Mouse (Mus musculus) ES-E14 (cell line): ENCODE results near the gene Cmtr2. TPM values are rescaled to one million over a fixed set of nuclear protein-coding genes. Genes with fewer than 3 reads are reported as not detected.

Experiments used
- DNase-seq: peaks from one replicate; pipeline ENCODE4 v3.0.0-alpha.2; 2013; ENCODE audit warnings: low read depth, low spot score
- H3K27ac ChIP-seq: 2 replicates; pipeline ENCODE4 v1.5.1; 2012; ENCODE audit warnings: low read depth, mild to moderate bottlenecking, low read length, moderate library complexity, mixed read lengths; ENCODE audit not compliant: poor library complexity, insufficient read depth, severe bottlenecking
- H3K36me3 ChIP-seq: 2 replicates; pipeline ENCODE4 v1.6.1; 2012; ENCODE audit warnings: mild to moderate bottlenecking, low read length, moderate library complexity, mixed read lengths; ENCODE audit not compliant: control insufficient read depth, poor library complexity, insufficient read depth, severe bottlenecking
- H3K4me1 ChIP-seq, 2 experiments: fragments of 150-350 bp in 1 of 2; sonication (generic) in 1 of 2; 2 replicates each; pipeline ENCODE4 v1.6.1; 2012; ENCODE audit warnings: low read length in 2 of 2, mild to moderate bottlenecking in 1 of 2, mixed read lengths in 1 of 2; ENCODE audit not compliant: control insufficient read depth in 2 of 2, insufficient read depth in 2 of 2, poor library complexity in 1 of 2
- H3K4me3 ChIP-seq, 2 experiments: fragments of 150-350 bp in 1 of 2; sonication (generic) in 1 of 2; 2 replicates each; pipeline ENCODE4 v1.5.1; 2012; ENCODE audit warnings: low read length in 2 of 2, low read depth in 1 of 2, mild to moderate bottlenecking in 1 of 2, mixed read lengths in 1 of 2; ENCODE audit not compliant: insufficient read depth in 1 of 2, poor library complexity in 1 of 2, severe bottlenecking in 1 of 2
- H3K9ac ChIP-seq: 2 replicates; pipeline ENCODE4 v1.6.1; 2012; ENCODE audit warnings: low read depth, mild to moderate bottlenecking, low read length, mixed read lengths; ENCODE audit not compliant: poor library complexity, insufficient read depth, severe bottlenecking
- H3K9me3 ChIP-seq: fragments of 150-350 bp; sonication (generic); 2 replicates; pipeline ENCODE4 v1.6.1; 2012; ENCODE audit warnings: low read depth, mild to moderate bottlenecking, low read length; ENCODE audit not compliant: control insufficient read depth, insufficient read depth
- CHD2 ChIP-seq: IDR thresholded peaks from 2 replicates; pipeline ENCODE4 v1.6.1; 2014; ENCODE audit warnings: mild to moderate bottlenecking, low read depth, low read length, inconsistent platforms
- HCFC1 ChIP-seq: IDR thresholded peaks from 2 replicates; pipeline ENCODE4 v1.6.1; 2012; ENCODE audit warnings: low read length, inconsistent platforms, borderline replicate concordance; ENCODE audit not compliant: insufficient read depth
- MAFK ChIP-seq: IDR thresholded peaks from 2 replicates; pipeline ENCODE4 v1.6.1; 2014; ENCODE audit warnings: mild to moderate bottlenecking, low read depth, low read length, inconsistent platforms; ENCODE audit not compliant: insufficient read depth
- ZC3H11A ChIP-seq: IDR thresholded peaks from 2 replicates; pipeline ENCODE4 v1.6.1; 2012; ENCODE audit warnings: low read depth, mild to moderate bottlenecking, inconsistent platforms, low read length, borderline replicate concordance
- ZNF384 ChIP-seq: IDR thresholded peaks from 2 replicates; pipeline ENCODE4 v1.6.1; 2012; ENCODE audit warnings: low read depth, low read length, inconsistent platforms
- in situ Hi-C, 2 experiments: fragments of 600-800 bp; cut with MboI; formaldehyde crosslinking; loops; one replicate each; pipeline ENCODE4 v1.15.1; 2025; ENCODE audit warnings: low sequenced_read_pairs in 2 of 2, inconsistent platforms in 1 of 2; ENCODE audit not compliant: unreplicated experiment in 2 of 2
- total RNA-seq: library from RNA; depleted of rRNA; stranded (reverse); fragments of 300-350 nt; gene quantifications from 2 replicates; pipeline ENCODE4 v1.2.3, GENCODE M21; 2012

The Cmtr2 gene
- total RNA-seq, 1 experiment: 6.5 TPM

DNA sequence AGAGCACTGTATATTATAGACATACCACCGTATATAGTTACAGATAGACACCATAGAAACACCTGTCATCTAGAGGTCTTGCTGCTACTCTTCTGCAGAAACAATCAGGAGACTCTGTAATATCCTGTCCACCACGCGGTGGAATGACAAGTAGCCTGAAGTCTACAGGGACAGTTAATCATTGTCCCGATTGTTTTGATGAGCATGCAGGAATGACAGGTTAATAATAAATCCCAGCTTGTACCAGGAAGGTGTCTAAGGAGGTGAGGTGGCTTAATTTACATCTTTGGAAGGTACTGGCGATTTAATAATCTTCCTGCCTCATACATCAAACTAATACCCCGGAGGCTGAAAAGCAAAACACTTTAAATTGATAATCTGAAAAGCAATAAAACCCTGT lies 15.3 kb downstream of the Cmtr2 start:
- Histone ChIP-seq H3K9ac (no peak overlapping the region), H3K4me3 (no peak overlapping the region), H3K36me3 (no peaks in the 10 kb centered on the region), H3K9me3 (no peaks in the 10 kb centered on the region), H3K4me1 (no peaks in the 10 kb centered on the region), H3K27ac (no peak overlapping the region)
- no peak for DNase-seq
- in situ Hi-C loops: no loop called here
- TF ChIP-seq CHD2 (no peak), HCFC1 (no peak), MAFK (no peak), ZC3H11A (no peak), ZNF384 (no peak)

DNA sequence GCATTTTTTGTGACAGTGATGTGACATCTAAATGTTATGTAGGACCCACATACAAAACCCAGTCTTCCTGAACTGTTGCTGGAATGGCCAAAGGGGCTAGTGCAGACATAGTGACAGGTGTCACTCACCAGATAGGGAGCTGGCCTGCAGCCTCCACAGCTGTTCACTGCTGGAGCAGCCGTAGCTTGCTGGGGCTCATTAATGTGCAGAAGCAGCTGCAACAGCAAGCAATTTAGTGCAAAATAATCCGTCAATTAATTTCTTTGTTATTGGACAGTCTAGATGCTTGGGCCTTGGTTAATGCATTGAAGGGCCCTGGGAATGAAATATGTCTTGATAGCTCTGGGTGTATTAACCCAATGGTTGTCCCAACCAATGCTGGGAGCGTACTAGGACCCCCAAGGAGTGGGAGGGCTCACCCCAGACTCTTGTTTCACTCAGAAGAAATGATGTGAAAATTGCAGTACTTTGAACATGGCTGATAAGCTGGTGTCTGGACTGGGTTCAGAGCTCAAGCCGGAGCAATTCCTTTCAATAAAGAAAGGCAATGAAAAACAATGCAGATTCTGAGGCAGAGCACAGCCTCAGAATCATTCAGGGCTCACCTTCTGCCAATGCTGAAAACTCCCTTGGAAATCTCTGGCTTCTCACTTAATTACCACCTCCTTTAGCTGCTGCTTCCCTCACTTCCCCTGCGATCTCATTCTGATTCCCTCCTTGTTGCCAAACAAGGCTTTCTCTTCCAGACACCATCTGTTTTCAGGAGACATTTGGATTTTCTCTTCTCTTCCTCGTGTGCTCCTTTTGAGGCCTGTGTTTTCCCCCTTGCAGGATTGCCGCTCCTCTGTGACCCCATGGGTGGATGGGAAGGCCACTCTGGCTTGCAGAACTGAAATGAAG lies 27.1 kb downstream of the Cmtr2 start:
- TF ChIP-seq MAFK (no peak), ZC3H11A (no peak), CHD2 (no peak), ZNF384 (no peak), HCFC1 (no peak)
- in situ Hi-C loops: no loop called here
- no peak for DNase-seq
- no peaks in the 10 kb centered on the region for H3K9me3 ChIP-seq
- no peak overlapping the region for H3K27ac ChIP-seq
- no peaks in the 10 kb centered on the region for H3K36me3 ChIP-seq
- H3K9ac ChIP-seq: no peak overlapping the region
- peaks cover 0 to 2% of the 10 kb centered on the region in 2 experiments; a peak in 1 of 4 replicates for H3K4me1 ChIP-seq
- H3K4me3 ChIP-seq: no peak overlapping the region

DNA sequence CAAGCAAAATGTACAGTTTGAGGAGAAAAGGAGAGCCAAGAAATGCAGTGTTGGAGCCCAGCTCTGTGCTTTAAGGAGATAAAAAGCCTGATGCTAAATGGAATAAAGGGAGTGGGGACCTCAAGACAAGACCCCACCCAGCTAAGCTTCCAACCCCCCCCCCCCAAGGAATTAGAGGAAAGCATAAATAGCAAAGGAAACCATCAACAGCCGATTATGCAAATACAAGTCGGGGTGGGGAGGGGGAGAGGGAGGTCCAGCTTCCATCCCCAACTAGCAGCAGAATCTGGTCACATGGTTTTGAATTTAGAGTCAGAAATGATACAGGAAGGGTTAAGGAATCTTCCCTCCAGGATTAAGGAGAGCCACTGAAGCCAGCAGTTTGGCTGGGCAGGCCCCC lies 29.1 kb downstream of the Cmtr2 start:
- Histone ChIP-seq H3K4me1 (peaks cover 0 to 2% of the 10 kb centered on the region in 2 experiments; a peak in 1 of 4 replicates), H3K4me3 (no peak overlapping the region), H3K36me3 (no peaks in the 10 kb centered on the region), H3K27ac (no peak overlapping the region), H3K9me3 (no peaks in the 10 kb centered on the region), H3K9ac (no peak overlapping the region)
- in situ Hi-C loops: no loop called here
- TF ChIP-seq CHD2: no peak
- TF ChIP-seq ZNF384: no peak
- no peak for TF ChIP-seq HCFC1
- TF ChIP-seq ZC3H11A: no peak
- no peak for TF ChIP-seq MAFK
- no peak for DNase-seq

DNA sequence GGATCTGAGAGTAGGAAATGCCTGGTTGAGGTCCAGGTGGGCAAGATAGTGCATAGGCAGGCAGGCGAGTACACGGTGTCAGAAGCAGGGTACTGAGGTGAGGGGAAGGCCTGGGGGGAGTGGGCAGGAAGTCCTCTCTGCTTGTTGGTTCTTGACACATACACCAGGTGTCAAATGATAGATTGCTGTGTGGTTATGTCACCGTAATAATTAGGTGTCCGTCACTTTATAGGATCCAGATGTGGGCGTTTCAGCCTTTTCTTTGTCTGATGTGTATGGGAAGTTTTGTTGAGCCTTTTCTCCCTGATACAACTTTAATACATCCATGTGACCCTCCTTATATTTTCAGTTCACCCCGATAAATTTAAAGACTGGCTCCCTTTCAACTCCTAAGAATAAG lies 31.8 kb downstream of the Cmtr2 start:
- no peak for DNase-seq
- Histone ChIP-seq H3K4me1 (peaks cover 0 to 2% of the 10 kb centered on the region in 2 experiments; a peak in 1 of 4 replicates), H3K9ac (no peak overlapping the region), H3K4me3 (no peak overlapping the region), H3K36me3 (no peaks in the 10 kb centered on the region), H3K27ac (no peak overlapping the region), H3K9me3 (no peaks in the 10 kb centered on the region)
- in situ Hi-C loops: no loop called here
- TF ChIP-seq ZC3H11A: no peak

DNA sequence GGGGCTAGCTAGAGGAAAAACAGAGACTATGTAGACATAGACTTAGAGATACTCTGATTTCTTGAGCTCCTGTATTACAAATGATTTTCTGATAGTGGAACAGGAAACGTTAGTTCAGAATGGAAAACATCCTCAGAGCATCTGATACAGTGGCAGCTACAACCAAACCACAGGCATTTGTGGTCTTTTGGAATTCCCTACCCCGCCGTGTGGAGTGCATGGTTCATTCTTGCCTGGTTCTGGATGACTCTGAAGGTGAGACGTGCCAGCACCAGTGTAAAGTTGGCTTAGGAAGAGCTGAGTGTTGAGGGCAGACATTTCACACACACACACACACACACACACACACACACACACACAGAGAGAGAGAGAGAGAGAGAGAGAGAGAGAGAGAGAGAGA lies 38.5 kb downstream of the Cmtr2 start:
- DNase-seq: no peak

More for the DNA sequence above, 38.5 kb downstream of the Cmtr2 start:
- Histone ChIP-seq H3K36me3 (no peaks in the 10 kb centered on the region), H3K9ac (no peak overlapping the region), H3K4me3 (no peak overlapping the region), H3K4me1 (no peaks in the 10 kb centered on the region), H3K27ac (no peak overlapping the region), H3K9me3 (no peaks in the 10 kb centered on the region)
- in situ Hi-C loops: no loop called here
- TF ChIP-seq MAFK (no peak), CHD2 (no peak), ZC3H11A (no peak), ZNF384 (no peak), HCFC1 (no peak)
